Mouse (Mus musculus) forebrain, embryonic 10.5 days (tissue): ENCODE results near the gene Kctd18. TPM values are rescaled to one million over a fixed set of nuclear protein-coding genes. Genes with fewer than 3 reads are reported as not detected.

Experiments
- DNase-seq: peaks from one replicate; pipeline ENCODE4 v3.0.0-alpha.2; 2017; ENCODE audit warnings: low spot score; ENCODE audit errors: extremely low spot score
- H3K27ac ChIP-seq: fragments of 300-500 bp; sonication (generic); 2 replicates; pipeline ENCODE4 v1.5.1; 2016; ENCODE audit warnings: mild to moderate bottlenecking
- H3K27me3 ChIP-seq: fragments of 300-500 bp; sonication (generic); 2 replicates; pipeline ENCODE4 v1.6.1; 2016; ENCODE audit warnings: mild to moderate bottlenecking; ENCODE audit not compliant: poor library complexity, severe bottlenecking
- H3K36me3 ChIP-seq: fragments of 300-500 bp; sonication (generic); replicated peaks from 2 replicates; pipeline ENCODE4 v1.6.1; 2016; ENCODE audit warnings: mild to moderate bottlenecking, moderate library complexity
- H3K4me1 ChIP-seq: fragments of 300-500 bp; sonication (generic); 2 replicates; pipeline ENCODE4 v1.6.1; 2016
- H3K4me3 ChIP-seq: fragments of 300-500 bp; sonication (generic); 2 replicates; pipeline ENCODE4 v1.5.1; 2016; ENCODE audit warnings: mild to moderate bottlenecking, moderate library complexity
- H3K9me3 ChIP-seq: fragments of 300-500 bp; sonication (generic); 2 replicates; pipeline ENCODE4 v1.6.1; 2016; ENCODE audit warnings: mild to moderate bottlenecking, moderate library complexity
- WGBS: fragments of 180-500 bp; shearing (Covaris S2); methylation state at CpG from one replicate; pipeline ENCODE4 v1.1.7; 2016; 5-methylcytosine and 5-hydroxymethylcytosine counted together
- polyA plus RNA-seq: library from polyadenylated mRNA; unstranded; fragments of >200 nt; fragmentation: Nextera tagmentation; extraction: Ambion mirVana; gene quantifications from 2 replicates; pipeline ENCODE4 v1.2.1, GENCODE M21; 2016

The Kctd18 gene
- polyA plus RNA-seq, 1 experiment from 2014 or later = 18.1 TPM

- peaks cover 19% of the 10 kb centered on the region for H3K4me1 ChIP-seq
- H3K9me3 ChIP-seq = no peaks in the 10 kb centered on the region
- DNase-seq = peak; percentile 95
- peaks cover 22% of the 10 kb centered on the region for H3K36me3 ChIP-seq
- peak overlapping the region; percentile 97 for H3K27ac ChIP-seq
- under 1% methylated on average over 65 of the region's 65 CpGs for WGBS
- H3K4me3 ChIP-seq = peak overlapping the region; percentile 79
- H3K27me3 ChIP-seq = no peaks in the 10 kb centered on the region
These were observed 49.2 kb downstream of the Kctd18 start for GRCm38 (mm10) chr1:57969327-57970271.

DNA sequence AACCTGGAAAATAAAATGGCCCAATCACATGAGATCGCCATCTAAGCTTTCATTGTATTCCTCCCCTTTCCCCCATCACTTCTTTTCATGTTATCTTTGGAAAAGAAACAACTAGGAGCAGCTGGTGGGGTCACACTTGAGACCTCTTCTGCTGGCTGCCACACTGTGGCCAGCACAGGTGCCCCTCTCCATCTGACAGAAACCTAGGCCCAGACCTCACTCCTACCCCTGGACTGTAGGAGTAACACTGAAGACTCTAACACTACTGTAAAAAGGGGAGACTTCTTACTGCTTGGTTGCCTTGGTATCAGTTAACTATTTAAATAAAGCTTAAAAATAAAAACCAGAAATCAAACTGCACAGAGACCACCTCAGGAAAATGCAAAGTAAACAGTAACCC is 63.0 kb downstream of the Kctd18 start:
- 88% methylated on average over 1 of the region's 1 CpGs for WGBS
- no peak for DNase-seq
- H3K36me3 ChIP-seq = peaks cover 57% of the 10 kb centered on the region
- no peak overlapping the region for H3K27ac ChIP-seq
- H3K27me3 ChIP-seq = no peaks in the 10 kb centered on the region
- no peaks in the 10 kb centered on the region for H3K9me3 ChIP-seq
- peaks cover 12% of the 10 kb centered on the region for H3K4me1 ChIP-seq
- H3K4me3 ChIP-seq = no peak overlapping the region

DNA sequence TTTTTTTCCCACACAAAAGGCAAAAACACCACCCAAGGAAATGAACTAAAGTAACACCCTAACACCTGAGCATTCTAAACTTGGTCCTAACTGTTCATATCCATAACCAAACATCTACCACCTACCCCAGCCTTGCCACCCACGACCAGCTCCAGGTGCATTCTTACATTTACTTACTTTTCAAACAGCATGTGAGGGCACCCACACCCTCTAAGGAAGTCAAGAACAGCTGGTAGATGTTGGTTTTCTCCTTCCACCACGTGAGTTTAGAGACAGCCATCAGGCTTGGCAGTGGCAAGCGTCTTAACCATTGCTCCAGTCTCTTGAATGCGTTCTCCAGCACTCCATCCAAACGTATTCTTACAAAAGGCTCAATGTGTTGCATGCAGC is 64.4 kb downstream of the Kctd18 start:
- no peak for DNase-seq
- H3K9me3 ChIP-seq = no peaks in the 10 kb centered on the region
- 89% methylated on average over 5 of the region's 5 CpGs for WGBS
- H3K4me3 ChIP-seq = no peak overlapping the region
- H3K4me1 ChIP-seq = peaks cover 14% of the 10 kb centered on the region
- H3K27me3 ChIP-seq = no peaks in the 10 kb centered on the region
- no peak overlapping the region for H3K27ac ChIP-seq
- H3K36me3 ChIP-seq = peaks cover 44% of the 10 kb centered on the region

GRCm38 (mm10) chr1:57953586-57954375 is 65.0 kb downstream of the Kctd18 start:
- Histone ChIP-seq H3K27ac (no peak overlapping the region), H3K36me3 (peaks cover 38% of the 10 kb centered on the region), H3K4me3 (no peak overlapping the region), H3K4me1 (peaks cover 20% of the 10 kb centered on the region), H3K9me3 (no peaks in the 10 kb centered on the region), H3K27me3 (no peaks in the 10 kb centered on the region)
- no peak for DNase-seq
- WGBS = 90% methylated on average over 16 of the region's 16 CpGs

DNA sequence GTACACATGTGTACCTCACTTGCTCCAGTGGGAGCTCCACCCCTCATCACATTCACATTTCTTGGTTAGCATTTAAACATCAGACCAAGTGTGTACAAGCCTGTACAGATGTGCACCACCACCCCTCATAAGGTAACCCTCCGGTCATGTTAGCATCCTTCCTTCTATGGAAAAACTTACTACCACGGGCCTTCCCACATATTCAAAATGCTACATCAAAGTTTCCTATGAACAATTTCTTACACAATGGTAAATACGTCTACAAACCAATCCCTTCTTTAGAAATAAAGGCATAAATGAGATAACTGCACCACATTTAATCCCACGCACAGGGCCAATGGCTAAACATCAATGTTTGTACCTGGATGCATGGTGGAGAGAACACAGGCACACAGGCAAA is 66.2 kb downstream of the Kctd18 start:
- no peak overlapping the region for H3K4me3 ChIP-seq
- no peak for DNase-seq

DNA sequence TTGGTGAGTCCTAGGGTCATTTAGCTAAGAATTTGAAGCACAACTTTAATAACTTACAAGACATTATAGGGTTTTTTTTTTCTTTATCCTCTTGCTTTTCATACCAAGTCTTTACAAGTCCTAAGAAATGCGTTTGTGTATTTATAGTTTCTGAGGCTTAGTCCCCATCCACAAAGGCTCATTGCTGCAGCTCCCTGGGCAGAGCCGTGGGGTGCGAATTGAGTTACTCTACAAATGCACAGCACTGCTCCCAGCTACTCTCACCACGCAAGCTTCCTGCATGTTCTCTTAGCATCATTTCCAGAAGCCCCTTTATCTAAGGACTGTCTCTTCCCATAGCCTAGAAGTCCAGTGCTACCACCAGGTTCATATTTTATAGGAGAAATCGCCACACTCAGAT is 69.0 kb downstream of the Kctd18 start:
- Histone ChIP-seq H3K4me3 (no peak overlapping the region), H3K27ac (no peak overlapping the region), H3K4me1 (peaks cover 35% of the 10 kb centered on the region), H3K9me3 (no peaks in the 10 kb centered on the region), H3K36me3 (peaks cover 21% of the 10 kb centered on the region), H3K27me3 (no peaks in the 10 kb centered on the region)
- WGBS = 65% methylated on average over 5 of the region's 5 CpGs
- no peak for DNase-seq

More for the DNA sequence above, 66.2 kb downstream of the Kctd18 start:
- H3K36me3 ChIP-seq = peaks cover 33% of the 10 kb centered on the region
- H3K27ac ChIP-seq = no peak overlapping the region
- no peaks in the 10 kb centered on the region for H3K9me3 ChIP-seq
- 96% methylated on average over 4 of the region's 4 CpGs for WGBS
- H3K27me3 ChIP-seq = no peaks in the 10 kb centered on the region
- H3K4me1 ChIP-seq = peaks cover 31% of the 10 kb centered on the region

- no peak overlapping the region for H3K4me3 ChIP-seq
- peaks cover 18% of the 10 kb centered on the region; the same call in 1 of the 2 replicates for H3K36me3 ChIP-seq
- no peak for DNase-seq
- peaks cover 35% of the 10 kb centered on the region for H3K4me1 ChIP-seq
- WGBS = 18% methylated on average over 1 of the region's 1 CpGs
- no peaks in the 10 kb centered on the region for H3K27me3 ChIP-seq
- no peak overlapping the region for H3K27ac ChIP-seq
- no peaks in the 10 kb centered on the region for H3K9me3 ChIP-seq
These were observed 69.6 kb downstream of the Kctd18 start for GRCm38 (mm10) chr1:57949195-57949594.

DNA sequence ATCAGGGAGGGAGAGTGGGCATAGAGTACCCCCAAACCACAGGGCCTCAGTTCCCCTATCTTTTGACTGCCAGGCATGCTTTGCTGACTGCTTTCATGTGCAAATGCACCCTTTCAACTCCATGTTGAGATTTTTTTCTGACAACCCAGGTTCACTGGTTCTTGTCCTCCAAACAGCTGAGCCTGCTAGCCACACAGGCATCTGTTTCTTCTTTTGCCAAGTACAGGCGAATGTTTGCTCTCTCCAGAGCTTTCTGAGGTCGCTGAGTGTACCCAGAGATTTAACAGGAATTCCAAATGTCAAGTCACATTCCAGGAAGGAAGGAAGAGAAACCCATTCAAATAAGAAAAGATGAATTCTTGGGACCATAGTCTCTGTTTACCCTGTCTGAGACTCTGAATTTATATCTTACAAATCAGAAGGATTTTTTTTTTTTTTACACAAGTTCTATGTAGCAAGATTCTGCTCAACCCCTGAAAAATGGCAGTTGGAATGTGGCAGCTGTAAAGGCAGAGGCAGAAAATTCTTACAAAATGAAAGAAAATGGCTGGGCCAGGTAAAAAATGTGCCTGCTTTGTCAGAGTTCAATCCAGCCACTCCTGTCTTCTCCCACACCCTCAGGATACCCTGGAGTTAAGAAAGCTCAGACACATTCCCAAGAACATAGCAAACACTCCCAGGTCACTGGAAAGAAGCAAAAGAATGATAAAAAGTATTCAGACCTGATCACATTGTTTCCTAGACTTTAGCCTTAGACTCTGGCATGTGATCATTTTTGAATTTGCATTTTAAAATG is 71.0 kb downstream of the Kctd18 start:
- Histone ChIP-seq H3K27me3 (peaks cover 6% of the 10 kb centered on the region; the same call in 1 of the 2 replicates), H3K27ac (no peak overlapping the region), H3K36me3 (0 out of 2 replicates have a peak, but pooled peaks cover 10% of the 10 kb centered on the region), H3K4me3 (no peak overlapping the region), H3K9me3 (no peaks in the 10 kb centered on the region), H3K4me1 (peaks cover 31% of the 10 kb centered on the region)
- DNase-seq = no peak
- WGBS = 68% methylated on average over 2 of the region's 2 CpGs

DNA sequence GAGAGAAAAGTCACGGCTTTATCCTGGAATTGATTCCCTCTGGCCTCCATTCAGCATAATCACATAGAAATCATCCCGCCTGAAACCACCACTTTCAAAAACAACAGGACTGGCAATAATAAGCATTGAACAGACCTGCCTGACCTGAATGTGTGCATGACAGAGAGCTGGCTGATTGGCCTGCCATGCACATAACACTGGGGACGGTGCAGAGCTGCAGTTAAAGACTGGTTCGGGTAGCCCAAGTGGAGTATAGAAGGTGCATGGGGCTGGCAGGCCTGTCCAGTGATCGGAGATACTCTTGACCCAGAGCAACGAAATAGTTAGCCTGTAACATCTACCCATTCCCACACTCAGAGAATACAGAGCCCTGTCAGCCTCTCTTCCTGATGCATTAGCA is 76.5 kb downstream of the Kctd18 start:
- H3K9me3 ChIP-seq = no peaks in the 10 kb centered on the region
- H3K27ac ChIP-seq = no peak overlapping the region
- H3K27me3 ChIP-seq = peaks cover 25% of the 10 kb centered on the region
- no peak for DNase-seq
- 0 out of 2 replicates have a peak, but pooled peaks cover 5% of the 10 kb centered on the region for H3K36me3 ChIP-seq
- 69% methylated on average over 6 of the region's 6 CpGs for WGBS
- peaks cover 28% of the 10 kb centered on the region for H3K4me1 ChIP-seq
- H3K4me3 ChIP-seq = no peak overlapping the region

DNA sequence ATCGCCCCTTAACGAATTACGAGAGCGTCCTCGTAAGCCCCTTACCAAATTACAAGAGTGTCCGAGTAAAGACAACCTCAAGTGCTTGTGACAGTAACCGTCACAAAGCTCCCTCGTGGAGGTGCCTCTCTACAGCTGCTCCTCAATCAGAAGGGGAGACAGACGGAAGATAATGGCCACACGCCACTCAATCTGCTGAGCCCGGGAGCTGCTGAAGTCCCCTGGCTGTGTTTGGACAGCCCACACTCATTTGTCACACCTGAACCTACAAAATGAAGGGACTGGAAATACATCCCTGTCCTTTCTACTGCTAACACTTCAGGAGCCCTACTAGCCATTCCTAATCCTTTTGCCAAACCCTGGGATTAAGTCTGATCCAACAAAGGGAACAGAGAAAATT is 77.0 kb downstream of the Kctd18 start:
- Histone ChIP-seq H3K9me3 (no peaks in the 10 kb centered on the region), H3K36me3 (0 out of 2 replicates have a peak, but pooled peaks cover 5% of the 10 kb centered on the region), H3K27me3 (peaks cover 25% of the 10 kb centered on the region), H3K4me3 (no peak overlapping the region), H3K4me1 (peaks cover 27% of the 10 kb centered on the region), H3K27ac (no peak overlapping the region)
- 45% methylated on average over 11 of the region's 11 CpGs for WGBS
- no peak for DNase-seq

DNA sequence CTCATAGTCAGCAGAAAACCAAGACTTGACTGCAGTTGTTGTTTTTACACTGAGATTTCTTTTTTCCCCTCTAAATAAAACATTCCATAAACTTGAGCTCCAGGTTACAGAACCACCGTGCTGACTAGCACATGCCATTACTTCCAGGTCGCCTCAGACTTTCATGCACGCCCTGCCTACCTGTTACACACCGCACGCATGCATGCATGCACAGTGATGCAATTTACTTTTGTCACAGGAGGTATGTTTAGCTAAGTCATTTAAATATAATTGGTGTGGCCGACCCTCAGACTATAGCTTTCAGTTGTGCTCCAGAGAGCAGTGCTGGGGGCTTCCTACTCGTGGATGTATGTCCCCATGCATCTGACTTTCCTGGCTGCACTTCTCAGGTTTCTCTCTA is 77.7 kb downstream of the Kctd18 start:
- Histone ChIP-seq H3K27me3 (peaks cover 25% of the 10 kb centered on the region), H3K27ac (0 out of 2 replicates have a peak overlapping the region, but pooled peaks have one; percentile 20), H3K36me3 (0 out of 2 replicates have a peak, but pooled peaks cover 2% of the 10 kb centered on the region), H3K4me1 (peaks cover 27% of the 10 kb centered on the region), H3K4me3 (no peak overlapping the region), H3K9me3 (no peaks in the 10 kb centered on the region)
- no peak for DNase-seq
- WGBS = 64% methylated on average over 7 of the region's 7 CpGs

DNA sequence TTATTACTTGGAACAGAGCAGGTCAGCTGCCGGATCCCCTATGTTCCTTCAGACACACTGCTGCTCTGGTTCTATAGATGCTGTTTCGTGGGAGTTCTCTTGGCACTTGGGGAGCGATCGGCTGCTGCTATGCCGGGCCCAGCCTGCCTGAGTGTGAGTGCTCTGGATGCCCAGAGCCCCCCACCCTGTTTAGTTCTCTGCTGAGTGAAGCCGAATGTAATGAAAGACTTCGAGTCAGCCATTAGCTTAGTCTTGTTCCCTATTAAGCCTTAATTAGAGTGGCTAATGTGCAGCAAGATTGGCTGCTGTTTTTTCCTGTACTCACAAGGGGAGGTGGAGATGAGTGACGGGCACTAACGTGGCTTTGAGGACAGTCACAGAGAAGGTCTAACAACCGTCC is 78.1 kb downstream of the Kctd18 start:
- peaks cover 27% of the 10 kb centered on the region for H3K4me1 ChIP-seq
- no peak overlapping the region for H3K27ac ChIP-seq
- 46% methylated on average over 10 of the region's 10 CpGs for WGBS
- H3K27me3 ChIP-seq = peaks cover 25% of the 10 kb centered on the region
- no peak for DNase-seq
- no peak overlapping the region for H3K4me3 ChIP-seq
- no peaks in the 10 kb centered on the region for H3K9me3 ChIP-seq
- no peaks in the 10 kb centered on the region for H3K36me3 ChIP-seq
